Mouse (Mus musculus): ENCODE results near the gene Otud7b. TPM values are rescaled to one million over a fixed set of nuclear protein-coding genes. Genes with fewer than 3 reads are reported as not detected.
A peak's percentile ranks its signal among the peaks of the same experiment; 100 is the strongest.
"Not testable (repeated sequence)": the region's sequence is repeated elsewhere in the genome, so short reads cannot be mapped to it uniquely, and the experiment has no call there.

The Otud7b gene
- polyA plus RNA-seq, 1 experiment from 2014 or later: 10.8 TPM

DNA sequence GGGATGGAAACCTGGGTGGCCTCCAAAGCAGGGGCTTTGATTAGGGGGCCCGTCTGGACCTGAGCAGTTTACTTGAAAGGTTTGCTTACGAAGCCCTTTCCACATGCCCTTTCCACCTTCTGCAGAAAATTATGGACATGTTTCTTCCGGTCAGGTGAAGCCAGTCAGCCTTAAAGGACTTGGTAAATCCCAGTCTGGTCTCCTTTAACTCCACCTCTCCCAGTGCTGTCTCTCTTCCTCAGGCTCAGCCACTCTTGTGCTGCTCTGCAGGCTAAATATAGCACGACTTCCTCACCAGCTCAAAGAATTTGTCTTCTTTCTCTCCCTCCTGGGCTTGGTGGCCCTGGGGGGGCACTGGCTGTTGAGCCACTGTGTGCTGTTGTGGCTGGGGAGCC is 78.1 kb downstream of the Otud7b start:
- H3K27ac ChIP-seq (ENCODE audit: low read depth, low read length): no peak overlapping the region
- H3K27me3 ChIP-seq (ENCODE audit: control insufficient read depth, insufficient read depth, low read length): 0 out of 2 replicates have a peak, but pooled peaks cover 2% of the 10 kb centered on the region
- H3K36me3 ChIP-seq (ENCODE audit: control insufficient read depth, insufficient read depth, low read length): no peaks in the 10 kb centered on the region; the same call in 1 of the 2 replicates
- H3K4me3 ChIP-seq (ENCODE audit: low read depth, low read length): no peak overlapping the region
- no peak for DNase-seq (ENCODE audit: low spot score)
- no peaks in the 10 kb centered on the region for H3K9me3 ChIP-seq (ENCODE audit: control insufficient read depth, low read length)
- ATAC-seq (ENCODE audit: low FRiP score): no peak
- WGBS: 34% methylated on average over 4 of the region's 4 CpGs
- H3K4me1 ChIP-seq (replicated peaks; ENCODE audit: control insufficient read depth, insufficient read depth, low read length): peaks cover 9% of the 10 kb centered on the region; the same call in 1 of the 2 replicates
- no peak overlapping the region for H3K9ac ChIP-seq (ENCODE audit: low read depth, low read length)
- no peak overlapping the region for H3K4me2 ChIP-seq (replicated peaks; ENCODE audit: low read depth, low read length)

GRCm38 (mm10) chr3:96192977-96193376 is 88.7 kb downstream of the Otud7b start:
- Histone ChIP-seq H3K27me3 (ENCODE audit: control insufficient read depth, insufficient read depth, low read length) (no peaks in the 10 kb centered on the region), H3K27ac (ENCODE audit: low read depth, low read length) (no peak overlapping the region), H3K36me3 (ENCODE audit: control insufficient read depth, insufficient read depth, low read length) (no peaks in the 10 kb centered on the region), H3K9ac (ENCODE audit: low read depth, low read length) (no peak overlapping the region), H3K4me3 (ENCODE audit: low read depth, low read length) (no peak overlapping the region), H3K4me2 (replicated peaks; ENCODE audit: low read depth, low read length) (no peak overlapping the region), H3K4me1 (replicated peaks; ENCODE audit: control insufficient read depth, insufficient read depth, low read length) (peaks cover 4% of the 10 kb centered on the region; the same call in 1 of the 2 replicates), H3K9me3 (ENCODE audit: control insufficient read depth, low read length) (no peaks in the 10 kb centered on the region)
- ATAC-seq (ENCODE audit: low FRiP score): no peak
- DNase-seq (ENCODE audit: low spot score): no peak
- WGBS: 66% methylated on average over 12 of the region's 12 CpGs

DNA sequence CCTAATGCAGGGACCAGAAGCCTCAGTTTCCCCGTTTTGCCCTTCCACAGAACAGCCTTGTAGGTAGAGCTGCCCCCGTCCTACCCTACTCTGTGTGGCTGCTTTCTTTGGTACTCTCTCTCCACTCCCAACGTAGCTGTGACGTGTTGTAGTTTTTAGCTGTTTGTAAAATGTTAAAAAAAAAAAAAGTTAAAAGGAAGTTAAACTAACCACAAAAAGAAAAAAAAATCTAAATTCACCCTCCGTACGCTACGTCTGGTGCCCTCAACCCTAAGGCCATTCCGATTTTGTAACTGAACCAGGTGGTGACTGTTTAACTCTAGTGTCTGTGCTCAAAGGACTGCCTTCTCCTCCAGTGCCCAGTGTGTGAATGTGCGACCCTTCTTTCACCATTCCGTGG is 90.6 kb downstream of the Otud7b start:
- Histone ChIP-seq H3K4me3 (ENCODE audit: low read depth, low read length) (no peak overlapping the region), H3K9me3 (ENCODE audit: control insufficient read depth, low read length) (no peaks in the 10 kb centered on the region), H3K4me1 (replicated peaks; ENCODE audit: control insufficient read depth, insufficient read depth, low read length) (peaks cover 4% of the 10 kb centered on the region; the same call in 1 of the 2 replicates), H3K9ac (ENCODE audit: low read depth, low read length) (no peak overlapping the region), H3K4me2 (replicated peaks; ENCODE audit: low read depth, low read length) (no peak overlapping the region), H3K27ac (ENCODE audit: low read depth, low read length) (no peak overlapping the region), H3K27me3 (ENCODE audit: control insufficient read depth, insufficient read depth, low read length) (no peaks in the 10 kb centered on the region), H3K36me3 (ENCODE audit: control insufficient read depth, insufficient read depth, low read length) (no peaks in the 10 kb centered on the region)
- ATAC-seq (ENCODE audit: low FRiP score) (no peak), DNase-seq (ENCODE audit: low spot score) (no peak)
- 88% methylated on average over 10 of the region's 10 CpGs for WGBS

DNA sequence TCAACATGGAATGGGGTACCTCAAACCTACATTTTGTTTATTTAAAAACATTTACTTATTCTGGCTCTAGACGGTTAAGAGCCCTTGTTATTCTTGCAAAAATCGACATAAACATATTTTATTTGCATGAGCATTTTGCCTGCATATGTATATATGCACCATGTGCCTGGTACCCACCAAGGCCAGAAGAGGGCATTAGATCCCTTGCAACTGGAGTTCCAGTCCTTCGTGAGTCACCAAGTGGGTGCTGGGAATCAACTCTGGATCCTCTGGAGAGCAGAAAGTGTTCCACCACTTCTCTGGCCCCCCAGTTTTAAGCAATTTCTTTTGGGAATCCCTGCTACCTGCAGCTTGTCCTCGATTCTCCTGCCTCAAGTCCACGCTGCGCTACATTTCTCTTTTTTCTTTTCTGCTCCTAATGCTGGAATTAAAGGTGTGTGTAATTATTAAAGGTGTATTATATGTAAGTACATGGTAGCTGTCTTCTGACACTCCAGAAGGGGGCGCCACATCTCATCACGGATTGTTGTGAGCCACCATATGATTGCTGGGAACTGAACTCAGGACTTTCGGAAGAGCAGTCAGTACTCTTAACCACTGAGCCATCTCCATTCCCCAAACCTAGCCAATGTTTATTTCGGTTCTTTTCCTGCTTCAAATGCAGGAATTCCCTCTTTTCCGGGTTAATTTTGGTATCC is 91.4 kb downstream of the Otud7b start:
- Histone ChIP-seq H3K27me3 (ENCODE audit: control insufficient read depth, insufficient read depth, low read length) (no peaks in the 10 kb centered on the region), H3K27ac (ENCODE audit: low read depth, low read length) (no peak overlapping the region), H3K4me2 (replicated peaks; ENCODE audit: low read depth, low read length) (no peak overlapping the region), H3K4me3 (ENCODE audit: low read depth, low read length) (no peak overlapping the region), H3K9me3 (ENCODE audit: control insufficient read depth, low read length) (no peaks in the 10 kb centered on the region), H3K36me3 (ENCODE audit: control insufficient read depth, insufficient read depth, low read length) (no peaks in the 10 kb centered on the region), H3K9ac (ENCODE audit: low read depth, low read length) (no peak overlapping the region), H3K4me1 (replicated peaks; ENCODE audit: control insufficient read depth, insufficient read depth, low read length) (peaks cover 4% of the 10 kb centered on the region; the same call in 1 of the 2 replicates)
- ATAC-seq (ENCODE audit: low FRiP score): no peak
- DNase-seq (ENCODE audit: low spot score): no peak
- WGBS: 95% methylated on average over 11 of the region's 11 CpGs

DNA sequence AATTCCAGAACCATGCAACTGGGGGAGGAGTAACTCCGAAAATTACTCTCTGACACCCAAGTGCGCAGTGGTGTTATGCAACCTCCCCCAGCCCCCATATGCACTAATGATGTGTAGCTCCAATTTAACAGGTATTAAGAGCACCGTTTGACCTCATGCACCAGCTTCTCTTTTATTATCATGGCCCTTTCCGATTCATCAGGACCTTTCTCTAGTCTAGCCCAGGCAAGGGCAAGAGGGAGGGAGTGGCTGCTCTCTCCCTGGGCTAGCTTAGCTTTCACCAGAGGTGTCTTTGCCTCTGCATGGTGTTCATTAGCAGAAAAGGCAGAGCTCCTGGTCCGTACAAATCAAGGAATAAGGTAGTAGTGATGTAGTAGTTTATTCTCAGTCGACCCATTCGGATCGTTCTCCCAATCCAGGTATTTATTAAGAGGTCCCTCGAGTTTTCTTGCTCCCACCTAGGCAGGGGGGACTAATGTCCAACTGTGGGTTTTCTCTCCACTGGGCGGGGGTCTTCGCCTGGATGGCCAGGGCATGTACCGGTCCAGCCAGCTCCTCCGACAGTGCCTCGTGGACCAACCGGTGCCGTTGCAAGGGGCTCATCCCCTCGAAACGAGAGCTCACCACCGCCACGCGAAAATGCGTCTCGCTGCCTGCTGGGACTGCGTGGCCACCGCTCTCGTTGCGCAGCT is 92.3 kb downstream of the Otud7b start:
- WGBS: 20% methylated on average over 27 of the region's 27 CpGs
- peak; percentile 19; the same call in 1 of the 2 replicates for ATAC-seq (ENCODE audit: low FRiP score)
- no peak for DNase-seq (ENCODE audit: low spot score)

GRCm38 (mm10) chr3:96197129-96197749 is 92.9 kb downstream of the Otud7b start:
- peak overlapping the region; percentile 61 for H3K4me3 ChIP-seq (ENCODE audit: low read depth, low read length)
- H3K4me2 ChIP-seq (replicated peaks; ENCODE audit: low read depth, low read length): peak overlapping the region; percentile 92
- H3K9ac ChIP-seq (ENCODE audit: low read depth, low read length): peak overlapping the region; percentile 90
- ATAC-seq (ENCODE audit: low FRiP score) (peak; percentile 95), DNase-seq (ENCODE audit: low spot score) (peak; percentile 90)
- no peaks in the 10 kb centered on the region for H3K36me3 ChIP-seq (ENCODE audit: control insufficient read depth, insufficient read depth, low read length)
- H3K27me3 ChIP-seq (ENCODE audit: control insufficient read depth, insufficient read depth, low read length): no peaks in the 10 kb centered on the region
- peaks cover 4% of the 10 kb centered on the region; the same call in 1 of the 2 replicates for H3K4me1 ChIP-seq (replicated peaks; ENCODE audit: control insufficient read depth, insufficient read depth, low read length)
- no peaks in the 10 kb centered on the region for H3K9me3 ChIP-seq (ENCODE audit: control insufficient read depth, low read length)
- WGBS: under 1% methylated on average over 50 of the region's 50 CpGs
- H3K27ac ChIP-seq (ENCODE audit: low read depth, low read length): peak overlapping the region; percentile 92

More for the DNA sequence above, 92.3 kb downstream of the Otud7b start:
- Histone ChIP-seq H3K9ac (ENCODE audit: low read depth, low read length) (peak overlapping the region; percentile 90), H3K4me2 (replicated peaks; ENCODE audit: low read depth, low read length) (peak overlapping the region; percentile 92), H3K27ac (ENCODE audit: low read depth, low read length) (peak overlapping the region; percentile 92), H3K27me3 (ENCODE audit: control insufficient read depth, insufficient read depth, low read length) (no peaks in the 10 kb centered on the region), H3K4me1 (replicated peaks; ENCODE audit: control insufficient read depth, insufficient read depth, low read length) (peaks cover 4% of the 10 kb centered on the region; the same call in 1 of the 2 replicates), H3K36me3 (ENCODE audit: control insufficient read depth, insufficient read depth, low read length) (no peaks in the 10 kb centered on the region), H3K9me3 (ENCODE audit: control insufficient read depth, low read length) (no peaks in the 10 kb centered on the region), H3K4me3 (ENCODE audit: low read depth, low read length) (peak overlapping the region; percentile 61)

DNA sequence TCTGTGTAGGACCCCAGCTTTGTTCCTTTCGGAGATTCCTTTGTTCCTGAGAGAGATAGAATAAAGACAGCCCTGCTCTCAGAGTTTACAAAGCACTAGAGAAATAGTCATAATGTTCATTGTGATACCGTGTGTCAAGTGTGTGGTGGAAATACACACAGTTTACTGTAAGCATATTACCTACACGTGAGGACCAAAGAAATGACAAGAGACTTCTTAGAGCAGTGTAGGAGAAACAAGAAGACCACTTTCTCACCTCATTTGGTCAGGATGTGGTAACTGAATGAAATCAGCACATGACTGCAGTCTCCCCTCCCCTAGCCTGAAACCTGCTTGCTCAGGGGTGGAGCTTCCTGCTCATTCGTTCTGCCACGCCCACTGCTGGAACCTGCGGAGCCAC is 93.9 kb downstream of the Otud7b start:
- no peaks in the 10 kb centered on the region for H3K36me3 ChIP-seq (ENCODE audit: control insufficient read depth, insufficient read depth, low read length)
- DNase-seq (ENCODE audit: low spot score): no peak
- no peak overlapping the region for H3K4me3 ChIP-seq (ENCODE audit: low read depth, low read length)
- peak overlapping the region; percentile 44 for H3K9ac ChIP-seq (ENCODE audit: low read depth, low read length)
- H3K4me1 ChIP-seq (replicated peaks; ENCODE audit: control insufficient read depth, insufficient read depth, low read length): peaks cover 4% of the 10 kb centered on the region; the same call in 1 of the 2 replicates
- peak; percentile 12; the same call in 1 of the 2 replicates for ATAC-seq (ENCODE audit: low FRiP score)
- H3K9me3 ChIP-seq (ENCODE audit: control insufficient read depth, low read length): no peaks in the 10 kb centered on the region
- no peak overlapping the region for H3K27ac ChIP-seq (ENCODE audit: low read depth, low read length)
- 6% methylated on average over 6 of the region's 6 CpGs for WGBS
- H3K27me3 ChIP-seq (ENCODE audit: control insufficient read depth, insufficient read depth, low read length): no peaks in the 10 kb centered on the region
- peak overlapping the region; percentile 92 for H3K4me2 ChIP-seq (replicated peaks; ENCODE audit: low read depth, low read length)

- WGBS: 34% methylated on average over 6 of the region's 8 CpGs
- not testable (repeated sequence) for H3K4me3 ChIP-seq (ENCODE audit: low read depth, low read length); DNase-seq (ENCODE audit: low spot score); H3K4me1 ChIP-seq (replicated peaks; ENCODE audit: control insufficient read depth, insufficient read depth, low read length); ATAC-seq (ENCODE audit: low FRiP score); H3K27ac ChIP-seq (ENCODE audit: low read depth, low read length); H3K36me3 ChIP-seq (ENCODE audit: control insufficient read depth, insufficient read depth, low read length); H3K9me3 ChIP-seq (ENCODE audit: control insufficient read depth, low read length); H3K27me3 ChIP-seq (ENCODE audit: control insufficient read depth, insufficient read depth, low read length); H3K9ac ChIP-seq (ENCODE audit: low read depth, low read length); H3K4me2 ChIP-seq (replicated peaks; ENCODE audit: low read depth, low read length)
These were observed 94.4 kb downstream of the Otud7b start for GRCm38 (mm10) chr3:96198601-96199251.
